Mouse (Mus musculus) stomach, embryonic 16.5 days (tissue): ENCODE measurements around the gene Pctp. TPM values are rescaled to one million over a fixed set of nuclear protein-coding genes. Genes with fewer than 3 reads are reported as not detected.

Experiments
- ATAC-seq: fragments of 200-750 bp; cut with Nextera tagmentation; 2 replicates; pipeline ENCODE4 v1.8.0; 2017; ENCODE audit warnings: moderate number of reproducible peaks, moderate TSS enrichment; ENCODE audit not compliant: insufficient read depth, low FRiP score
- H3K27ac ChIP-seq: fragments of 300-500 bp; sonication (generic); 2 replicates; pipeline ENCODE4 v1.5.1; 2014; ENCODE audit warnings: low read length
- H3K27me3 ChIP-seq: fragments of 300-500 bp; sonication (generic); 2 replicates; pipeline ENCODE4 v1.6.1; 2014; ENCODE audit warnings: low read length, control low read depth, mixed read lengths; ENCODE audit not compliant: control insufficient read depth, insufficient read depth
- H3K36me3 ChIP-seq: fragments of 300-500 bp; sonication (generic); 2 replicates; pipeline ENCODE4 v1.6.1; 2014; ENCODE audit warnings: low read length; ENCODE audit not compliant: control insufficient read depth, insufficient read depth
- H3K4me1 ChIP-seq: fragments of 300-500 bp; sonication (generic); 2 replicates; pipeline ENCODE4 v1.6.1; 2014; ENCODE audit warnings: low read length, control low read depth, mixed read lengths; ENCODE audit not compliant: control insufficient read depth, insufficient read depth
- H3K4me2 ChIP-seq: fragments of 300-500 bp; sonication (generic); 2 replicates; pipeline ENCODE4 v1.6.1; 2014; ENCODE audit warnings: low read depth, low read length, mixed read lengths
- H3K4me3 ChIP-seq: fragments of 300-500 bp; sonication (generic); replicated peaks from 2 replicates; pipeline ENCODE4 v1.5.1; 2014; ENCODE audit warnings: mild to moderate bottlenecking, low read length
- H3K9ac ChIP-seq: fragments of 300-500 bp; sonication (generic); 2 replicates; pipeline ENCODE4 v1.6.1; 2014; ENCODE audit warnings: low read length
- H3K9me3 ChIP-seq: fragments of 300-500 bp; sonication (generic); replicated peaks from 2 replicates; pipeline ENCODE4 v1.6.1; 2016; ENCODE audit warnings: low read length, control low read depth; ENCODE audit not compliant: control insufficient read depth
- WGBS: fragments of 180-500 bp; shearing (Covaris S2); extraction: QIAGEN DNeasy Blood & Tissue Kit; methylation state at CpG from one replicate; pipeline ENCODE4 v1.1.7; 2014; 5-methylcytosine and 5-hydroxymethylcytosine counted together
- polyA plus RNA-seq: library from polyadenylated mRNA; unstranded; fragments of >200 nt; fragmentation: Nextera tagmentation; extraction: Ambion mirVana; gene quantifications from 2 replicates; pipeline ENCODE4 v1.2.1, GENCODE M21; 2015

Pctp gene
- polyA plus RNA-seq, 1 experiment from 2014 or later, result 14.6 TPM

DNA sequence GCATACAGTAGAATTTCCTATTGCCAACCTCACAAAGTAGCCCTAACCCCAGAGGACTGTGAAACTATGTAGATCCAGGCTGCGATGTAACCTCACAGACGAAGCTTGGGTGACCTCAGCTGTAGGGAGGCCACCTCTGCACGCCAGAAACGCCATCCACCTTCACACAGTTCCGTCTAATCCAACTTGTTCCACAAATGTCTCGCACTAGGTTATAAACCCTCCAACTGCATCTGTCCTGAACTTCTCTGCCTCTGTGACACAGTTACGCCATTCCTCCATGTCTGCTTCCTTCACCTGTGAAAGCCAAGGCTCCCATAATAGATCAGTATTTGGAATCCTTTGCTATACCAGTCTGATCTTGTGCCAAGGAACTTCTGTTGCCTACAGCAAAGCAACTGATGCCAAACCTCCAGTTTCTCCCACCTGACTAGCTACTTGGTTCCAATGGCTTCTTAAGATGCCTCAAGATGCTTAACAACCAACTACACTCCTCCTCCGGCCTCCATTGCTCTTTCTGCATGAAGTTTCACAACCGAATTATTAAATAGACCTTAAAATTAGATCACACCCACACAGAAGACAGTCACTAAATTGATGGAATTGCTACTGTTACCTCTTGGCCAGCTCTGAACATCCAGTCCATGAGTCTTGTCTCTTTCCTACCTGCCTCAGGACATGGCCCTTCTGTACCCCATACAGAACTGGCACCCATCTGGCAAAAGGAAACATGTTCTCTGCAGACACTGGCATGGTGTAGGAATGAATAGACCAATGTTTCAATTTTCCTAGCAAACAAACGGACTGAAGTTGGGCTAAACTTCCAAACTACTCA lies 1.1 kb downstream of the Pctp start:
- Histone ChIP-seq H3K4me2 (peak overlapping the region; percentile 70), H3K9me3 (no peaks in the 10 kb centered on the region), H3K27me3 (no peaks in the 10 kb centered on the region), H3K9ac (no peak overlapping the region), H3K4me3 (0 out of 2 replicates have a peak overlapping the region, but pooled peaks have one; percentile 57), H3K4me1 (no peaks in the 10 kb centered on the region), H3K36me3 (no peaks in the 10 kb centered on the region), H3K27ac (no peak overlapping the region)
- no peak for ATAC-seq
- 81% methylated on average over 10 of the region's 10 CpGs for WGBS

DNA sequence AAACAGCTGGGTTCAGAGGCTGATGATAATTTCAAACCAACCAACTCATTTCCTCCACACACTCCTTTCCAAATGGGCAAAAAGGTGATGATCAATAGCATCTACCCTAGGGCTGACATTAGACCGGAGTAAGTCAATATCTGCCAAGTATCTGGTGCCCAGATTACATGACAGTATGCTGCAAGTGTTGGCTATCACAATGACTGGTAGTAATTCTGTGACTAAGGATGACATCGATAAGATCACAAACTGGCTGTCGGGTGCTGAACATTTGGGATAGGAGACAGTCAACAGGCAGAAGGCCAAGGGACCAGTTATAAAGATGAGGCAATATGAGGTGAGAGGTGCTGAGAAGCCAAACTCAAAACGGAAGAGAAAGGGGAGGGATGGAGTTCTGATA lies 2.0 kb downstream of the Pctp start:
- no peak overlapping the region for H3K9ac ChIP-seq
- H3K9me3 ChIP-seq, result no peaks in the 10 kb centered on the region
- H3K36me3 ChIP-seq, result no peaks in the 10 kb centered on the region
- no peaks in the 10 kb centered on the region for H3K27me3 ChIP-seq
- H3K4me2 ChIP-seq, result no peak overlapping the region
- no peaks in the 10 kb centered on the region for H3K4me1 ChIP-seq
- H3K27ac ChIP-seq, result no peak overlapping the region
- no peak for ATAC-seq
- 89% methylated on average over 4 of the region's 4 CpGs for WGBS
- H3K4me3 ChIP-seq, result no peak overlapping the region

- no peak overlapping the region for H3K4me3 ChIP-seq
- no peaks in the 10 kb centered on the region for H3K36me3 ChIP-seq
- H3K4me1 ChIP-seq, result peaks cover 4% of the 10 kb centered on the region; the same call in 1 of the 2 replicates
- no peak overlapping the region for H3K27ac ChIP-seq
- no peak for ATAC-seq
- no peak overlapping the region for H3K9ac ChIP-seq
- WGBS, result 90% methylated on average over 18 of the region's 18 CpGs
- no peaks in the 10 kb centered on the region for H3K27me3 ChIP-seq
- no peaks in the 10 kb centered on the region for H3K9me3 ChIP-seq
- no peak overlapping the region for H3K4me2 ChIP-seq
Measured at GRCm38 (mm10) chr11:89998996-89999770, 3.5 kb downstream of the Pctp start.

DNA sequence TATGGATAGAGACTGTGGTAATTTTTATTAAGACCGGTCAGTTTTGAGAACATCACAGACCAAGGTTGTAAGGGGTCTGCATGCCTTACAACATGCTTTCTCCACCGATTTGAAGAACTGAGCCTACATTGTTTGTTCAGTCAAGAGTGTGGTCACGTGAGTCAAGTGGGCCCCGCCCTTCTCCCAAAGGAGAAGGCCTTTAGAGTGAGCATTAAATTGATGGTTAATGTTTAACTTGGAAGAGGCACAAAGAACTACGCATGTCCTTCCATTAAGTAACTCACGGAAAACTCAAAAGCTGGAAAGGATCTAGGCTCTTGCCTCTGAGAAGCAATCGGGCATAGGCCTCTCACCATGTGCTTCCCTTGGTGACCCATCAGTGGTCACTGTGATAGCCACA lies 5.8 kb downstream of the Pctp start:
- 65% methylated on average over 7 of the region's 7 CpGs for WGBS
- Histone ChIP-seq H3K4me1 (peaks cover 8% of the 10 kb centered on the region; the same call in 1 of the 2 replicates), H3K27me3 (no peaks in the 10 kb centered on the region), H3K9ac (no peak overlapping the region), H3K36me3 (no peaks in the 10 kb centered on the region), H3K27ac (no peak overlapping the region), H3K9me3 (no peaks in the 10 kb centered on the region), H3K4me2 (no peak overlapping the region), H3K4me3 (no peak overlapping the region)
- ATAC-seq, result peak; percentile 62

GRCm38 (mm10) chr11:89996406-89996805 lies 6.3 kb downstream of the Pctp start:
- H3K4me2 ChIP-seq, result no peak overlapping the region
- no peak overlapping the region for H3K27ac ChIP-seq
- no peaks in the 10 kb centered on the region for H3K9me3 ChIP-seq
- no peak overlapping the region for H3K4me3 ChIP-seq
- H3K36me3 ChIP-seq, result no peaks in the 10 kb centered on the region
- H3K9ac ChIP-seq, result no peak overlapping the region
- WGBS, result 86% methylated on average over 4 of the region's 4 CpGs
- peaks cover 8% of the 10 kb centered on the region; the same call in 1 of the 2 replicates for H3K4me1 ChIP-seq
- no peak for ATAC-seq
- no peaks in the 10 kb centered on the region for H3K27me3 ChIP-seq

GRCm38 (mm10) chr11:89995596-89995995 lies 7.1 kb downstream of the Pctp start:
- peaks cover 8% of the 10 kb centered on the region; the same call in 1 of the 2 replicates for H3K4me1 ChIP-seq
- WGBS, result 89% methylated on average over 5 of the region's 5 CpGs
- no peak for ATAC-seq

DNA sequence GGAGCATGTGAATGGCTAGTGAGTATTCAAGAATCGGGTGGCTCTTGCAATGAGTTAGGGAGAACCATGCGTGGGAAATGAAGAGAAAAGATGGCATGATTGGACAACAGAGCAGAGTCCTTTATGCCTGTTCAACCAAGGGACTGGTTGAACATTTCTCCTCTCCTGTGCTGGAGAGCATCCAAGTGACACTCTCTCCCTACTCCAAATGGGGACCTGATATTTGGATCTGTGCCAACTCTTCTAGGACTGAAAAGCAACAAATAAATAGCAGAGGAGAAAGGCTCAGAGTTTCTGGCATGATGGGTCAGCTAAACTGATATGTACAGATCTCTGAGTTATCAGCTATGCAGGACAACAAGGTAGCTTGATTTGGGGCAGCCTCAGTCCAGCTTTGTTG lies 8.0 kb downstream of the Pctp start:
- peak overlapping the region; percentile 49; the same call in 1 of the 2 replicates for H3K27ac ChIP-seq
- no peaks in the 10 kb centered on the region for H3K27me3 ChIP-seq
- WGBS, result 84% methylated on average over 2 of the region's 2 CpGs

More at GRCm38 (mm10) chr11:89995596-89995995, 7.1 kb downstream of the Pctp start:
- no peak overlapping the region for H3K9ac ChIP-seq
- no peak overlapping the region for H3K4me2 ChIP-seq
- no peaks in the 10 kb centered on the region for H3K9me3 ChIP-seq
- no peak overlapping the region for H3K27ac ChIP-seq
- H3K36me3 ChIP-seq, result no peaks in the 10 kb centered on the region
- H3K4me3 ChIP-seq, result no peak overlapping the region
- no peaks in the 10 kb centered on the region for H3K27me3 ChIP-seq

GRCm38 (mm10) chr11:89991661-89992060 lies 11.0 kb downstream of the Pctp start:
- H3K27ac ChIP-seq, result no peak overlapping the region
- no peaks in the 10 kb centered on the region for H3K9me3 ChIP-seq
- H3K9ac ChIP-seq, result no peak overlapping the region
- H3K36me3 ChIP-seq, result no peaks in the 10 kb centered on the region
- no peak overlapping the region for H3K4me2 ChIP-seq
- peaks cover 8% of the 10 kb centered on the region; the same call in 1 of the 2 replicates for H3K4me1 ChIP-seq
- no peak for ATAC-seq
- no peaks in the 10 kb centered on the region for H3K27me3 ChIP-seq
- no peak overlapping the region for H3K4me3 ChIP-seq

More for the DNA sequence above, 8.0 kb downstream of the Pctp start:
- H3K9me3 ChIP-seq, result no peaks in the 10 kb centered on the region
- no peak overlapping the region for H3K4me2 ChIP-seq
- H3K4me3 ChIP-seq, result no peak overlapping the region
- H3K9ac ChIP-seq, result no peak overlapping the region
- H3K36me3 ChIP-seq, result no peaks in the 10 kb centered on the region
- ATAC-seq, result no peak
- H3K4me1 ChIP-seq, result peaks cover 8% of the 10 kb centered on the region; the same call in 1 of the 2 replicates
